Mouse (Mus musculus) gastrocnemius, adult 2 months (tissue): ENCODE results near the gene Dhx8. TPM values are rescaled to one million over a fixed set of nuclear protein-coding genes. Genes with fewer than 3 reads are reported as not detected.
A peak's percentile ranks its signal among the peaks of the same experiment; 100 is the strongest.

Experiments
- DNase-seq: peaks from one replicate; pipeline ENCODE4 v3.0.0; 2022
- H3K27ac ChIP-seq: fragments of 200-600 bp; 2 replicates; pipeline ENCODE4 v1.8.1; 2022; ENCODE audit warnings: mild to moderate bottlenecking
- H3K4me3 ChIP-seq: fragments of 200-600 bp; 2 replicates; pipeline ENCODE4 v1.8.1; 2022; ENCODE audit warnings: mild to moderate bottlenecking, moderate library complexity
- CTCF ChIP-seq: fragments of 200-600 bp; IDR thresholded peaks from 2 replicates; pipeline ENCODE4 v1.8.1; 2022; ENCODE audit warnings: antibody characterized with exemption, mild to moderate bottlenecking, moderate library complexity
- intact Hi-C: fragments of 180-260 bp; cut with DNase I; formaldehyde crosslinking; loops from one replicate; pipeline ENCODE4 v1.15.1; 2025
- total RNA-seq, 2 experiments: library from RNA; stranded (reverse); gene quantifications; 2 replicates each; pipeline ENCODE4 v1.2.3; 2021

Gene Dhx8
- total RNA-seq, 2 experiments from 2014 or later, result 13.8 to 15.1 TPM

DNA sequence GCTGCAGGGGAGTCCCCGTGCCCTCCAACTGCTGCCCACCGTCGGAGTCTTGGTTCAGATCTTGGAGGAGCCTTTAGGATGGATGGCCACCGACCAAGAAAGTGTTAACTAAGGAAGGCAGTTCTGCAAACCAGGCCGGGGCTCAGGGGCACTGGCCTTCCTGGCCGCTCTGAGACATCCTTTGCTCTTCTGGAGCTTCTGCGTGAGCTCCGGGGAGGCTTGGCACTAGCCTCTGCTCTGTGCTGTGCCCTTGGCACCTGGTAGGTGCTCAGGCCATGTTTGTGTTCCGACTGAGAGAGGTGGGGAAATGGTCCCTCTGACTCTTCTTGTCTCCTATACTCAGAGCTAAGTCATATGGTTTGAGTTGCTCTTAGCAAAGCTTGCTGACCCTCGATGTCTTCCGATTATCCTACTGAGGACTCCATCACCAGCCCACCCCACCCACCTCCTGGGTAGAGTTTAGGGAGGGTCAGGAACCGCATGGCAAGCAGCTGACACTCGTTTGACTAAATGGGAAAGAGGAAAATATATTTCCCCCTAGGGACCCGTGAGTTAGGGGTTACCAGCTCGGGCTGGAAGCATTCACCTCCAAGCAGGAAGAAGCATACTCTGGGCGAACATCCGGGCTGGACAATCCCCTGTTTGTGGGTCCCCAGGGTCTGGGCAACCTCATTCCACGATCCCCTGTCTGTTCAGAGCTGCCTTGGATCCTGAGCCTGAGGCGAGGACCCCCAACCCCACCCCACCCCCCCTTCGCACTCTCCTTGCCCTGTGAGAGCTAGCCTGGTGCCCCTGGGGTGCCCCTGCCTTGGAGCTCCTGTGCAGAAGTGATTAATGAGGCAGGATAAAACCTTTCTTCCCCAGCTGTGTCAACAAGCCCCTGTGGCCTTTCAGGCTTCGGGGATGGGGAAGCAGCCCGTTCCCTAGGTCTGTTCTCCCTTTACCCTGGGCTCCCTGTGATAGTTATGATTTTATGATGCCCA is 82.7 kb downstream of the Dhx8 start:
- Histone ChIP-seq H3K4me3 (peak overlapping the region; percentile 1), H3K27ac (peak overlapping the region; percentile 50)
- TF ChIP-seq CTCF, result no peak
- intact Hi-C loops, result loop anchor here (10.0 kb wide), 1 partner anchor 159 kb away; no protein-coding TSS in a partner anchor
- DNase-seq, result peak; percentile 23

Other genes with a start within 250 kb of the Dhx8 start
- gene Brca1, start 181.0 kb upstream of the Dhx8 start, total RNA-seq, result under 1 TPM; 0.03 to 0.31 TPM
- 10 to 100 TPM; 65.3 to 65.6 TPM for gene Nbr1, start 180.8 kb upstream of the Dhx8 start, total RNA-seq
- 1 to 10 TPM; 1.0 to 2.6 TPM for gene Tmem106a, start 150.7 kb upstream of the Dhx8 start, total RNA-seq
- not detected for gene Gm11634, start 133.7 kb upstream of the Dhx8 start, total RNA-seq
- 10 to 100 TPM; 24.2 to 27.4 TPM for gene Rdm1, start 105.7 kb upstream of the Dhx8 start, total RNA-seq
- gene Arl4d, start 67.4 kb upstream of the Dhx8 start, total RNA-seq, result 10 to 100 TPM in 1 of 2 experiments, 1 to 10 TPM in 1; 6.7 to 13.1 TPM
- 1 to 10 TPM; 2.7 to 3.1 TPM for gene Etv4, start 52.5 kb downstream of the Dhx8 start, total RNA-seq
- 1 to 10 TPM; 1.1 to 4.7 TPM for gene Meox1, start 161.5 kb downstream of the Dhx8 start, total RNA-seq
- not detected for gene Sost, start 234.1 kb downstream of the Dhx8 start, total RNA-seq